Mouse (Mus musculus): Measurements from ENCODE around the gene Mink1.
"Not testable (repeated sequence)": the region's sequence is repeated elsewhere in the genome, so short reads cannot be mapped to it uniquely, and the experiment has no call there.

Mink1 gene

GRCm38 (mm10) chr11:70562287-70562994 lies at the start of gene Mink1:
Mink1 (plus strand) TSS chr11:70562881.
- peak; percentile 86 to 89 for DNase-seq

- no peak for DNase-seq
Measured at GRCm38 (mm10) chr11:70513520-70513919, 49.2 kb upstream of the Mink1 start.

DNA sequence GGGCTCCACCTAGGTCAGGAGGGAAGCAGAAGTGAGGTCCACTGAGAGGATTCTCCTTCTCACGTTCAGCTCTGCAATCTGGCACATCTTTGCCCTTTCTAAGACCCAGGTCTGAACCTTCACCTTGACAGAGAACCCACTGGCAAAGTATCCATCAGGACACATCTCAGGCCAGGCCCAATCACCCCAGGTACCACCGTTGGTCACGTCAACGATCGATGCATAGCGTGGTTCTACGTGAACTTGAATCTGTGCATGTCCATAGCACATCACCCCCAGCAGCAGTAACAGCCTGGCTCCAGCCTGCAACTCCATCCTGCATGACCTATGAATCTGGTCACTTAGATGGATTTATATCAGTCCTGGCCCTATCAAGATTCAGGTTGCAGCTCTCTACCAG lies 48.4 kb upstream of the Mink1 start, which contains the start of gene Vmo1:
TSS of gene Vmo1 (minus strand) at position 329 of the 400 bp plus-strand sequence.
- DNase-seq: no peak

DNA sequence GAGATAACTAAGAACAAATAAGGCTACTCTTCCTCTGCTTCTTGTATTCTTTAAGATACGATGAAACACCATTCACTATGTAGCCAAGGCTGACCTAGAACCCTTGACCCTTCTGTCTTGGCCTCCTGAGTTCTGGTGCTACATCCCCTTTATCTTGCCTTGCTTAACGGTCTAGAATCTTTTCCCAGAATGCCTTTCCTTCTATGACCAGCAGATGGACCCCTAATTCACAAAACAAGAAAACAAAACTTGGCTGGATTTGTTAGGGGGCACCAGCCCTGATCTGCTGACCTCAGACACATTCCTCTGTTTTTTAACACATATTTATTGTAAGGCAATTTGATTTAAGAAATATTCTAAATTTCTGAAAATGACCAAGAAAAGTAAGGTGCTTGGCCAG lies 46.3 kb upstream of the Mink1 start:
- DNase-seq: peak; percentile 55 to 61

DNA sequence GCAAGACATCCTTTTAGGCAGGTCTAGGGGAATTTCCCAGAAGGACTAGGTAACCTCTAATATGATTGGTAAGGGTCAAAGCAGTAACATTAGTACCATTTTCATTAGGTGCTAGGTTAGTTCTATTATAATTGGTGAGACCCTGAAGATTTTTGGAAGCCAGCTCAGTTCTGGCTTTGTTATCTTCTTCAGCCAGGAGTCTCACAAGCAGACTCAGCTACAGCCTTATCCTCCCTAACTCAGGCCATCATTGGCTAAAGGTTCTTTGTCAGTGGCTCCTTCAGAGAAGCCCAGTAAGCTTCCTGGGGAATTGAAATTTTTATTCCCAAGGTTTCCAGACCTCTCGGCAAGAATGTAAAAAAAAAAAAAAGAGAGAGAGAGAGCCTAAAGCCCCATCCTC lies 44.2 kb upstream of the Mink1 start:
- DNase-seq: no peak

GRCm38 (mm10) chr11:70518923-70519322 lies 43.8 kb upstream of the Mink1 start, which contains the start of gene Gltpd2:
Gltpd2 (plus strand) TSS chr11:70519196.
- no peak for DNase-seq

- no peak for DNase-seq
Measured at GRCm38 (mm10) chr11:70520178-70520769, 42.4 kb upstream of the Mink1 start.

DNA sequence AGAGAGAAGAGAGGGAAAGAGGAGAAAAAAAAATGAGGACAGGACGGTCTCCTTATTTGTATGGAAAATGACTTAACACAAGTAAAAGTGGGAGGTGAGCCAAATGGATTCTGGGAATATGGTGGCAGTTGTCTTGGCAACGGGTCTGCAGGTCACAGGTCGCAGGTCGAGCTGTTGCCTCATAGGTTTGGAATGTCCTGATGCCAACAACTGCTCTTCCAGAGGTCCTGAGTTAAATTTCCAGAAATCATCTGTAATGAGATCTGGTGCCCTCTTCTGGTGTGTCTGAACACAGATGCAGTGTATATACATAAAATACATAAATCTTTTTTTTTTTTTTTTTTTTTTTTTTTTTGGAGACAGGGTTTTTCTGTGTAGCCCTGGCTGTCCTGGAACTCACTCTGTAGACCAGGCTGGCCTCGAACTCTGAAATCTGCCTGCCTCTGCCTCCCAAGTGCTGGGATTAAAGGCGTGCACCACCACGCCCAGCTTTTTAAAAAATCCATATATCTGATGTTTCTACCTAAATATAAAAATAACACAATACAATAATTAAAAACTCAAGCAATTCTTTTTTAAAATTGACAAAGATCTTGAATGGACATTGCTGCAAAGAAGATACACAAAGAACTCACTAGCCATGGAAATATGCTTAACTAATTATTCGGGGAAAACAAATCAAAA lies 39.2 kb upstream of the Mink1 start:
- DNase-seq: not testable (repeated sequence)

GRCm38 (mm10) chr11:70524782-70525181 lies 37.9 kb upstream of the Mink1 start:
- no peak for DNase-seq

- DNase-seq: peak; percentile 84 to 85
Measured at GRCm38 (mm10) chr11:70525184-70525678, 37.5 kb upstream of the Mink1 start, which contains the start of gene Psmb6. Psmb6 (plus strand) TSS chr11:70525367.

DNA sequence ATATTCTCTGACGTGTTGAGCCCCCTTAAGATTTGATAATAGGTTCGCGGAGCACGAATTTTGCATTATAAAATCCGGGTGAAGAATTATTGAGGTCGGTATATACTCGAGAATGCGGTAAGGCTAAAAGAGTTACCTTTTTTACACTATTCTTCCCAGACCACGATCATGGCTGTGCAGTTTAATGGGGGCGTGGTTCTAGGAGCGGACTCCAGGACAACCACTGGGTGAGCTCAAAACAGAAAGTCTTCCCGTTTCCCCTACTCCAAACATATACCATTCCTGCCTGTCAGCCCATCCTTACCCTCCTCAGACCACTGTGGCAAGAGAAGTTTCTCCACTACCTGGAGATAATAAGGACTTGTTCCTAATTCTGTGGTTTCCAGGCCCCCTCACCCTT lies 37.0 kb upstream of the Mink1 start:
- DNase-seq: no peak

- DNase-seq: no peak
Measured at GRCm38 (mm10) chr11:70526211-70526610, 36.5 kb upstream of the Mink1 start.

DNA sequence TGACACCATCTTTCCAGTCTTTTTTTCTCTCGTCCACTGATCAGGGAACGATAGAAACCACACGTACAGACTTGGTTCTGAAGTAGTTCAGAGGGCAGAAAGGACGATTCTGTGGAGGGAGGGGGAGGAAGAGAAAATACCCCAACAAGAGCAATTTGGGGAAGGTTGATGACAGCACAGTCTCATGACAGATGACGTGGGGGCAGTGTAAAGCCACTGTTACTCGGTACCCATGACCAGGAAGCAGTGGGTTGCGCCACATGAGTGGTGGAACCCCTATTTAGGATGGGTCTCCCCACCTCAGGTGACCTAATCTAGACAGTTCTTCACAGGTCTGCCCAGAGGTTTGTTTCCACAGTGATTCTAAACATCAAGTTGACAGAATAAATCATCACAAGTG lies 34.1 kb upstream of the Mink1 start:
- DNase-seq: no peak

DNA sequence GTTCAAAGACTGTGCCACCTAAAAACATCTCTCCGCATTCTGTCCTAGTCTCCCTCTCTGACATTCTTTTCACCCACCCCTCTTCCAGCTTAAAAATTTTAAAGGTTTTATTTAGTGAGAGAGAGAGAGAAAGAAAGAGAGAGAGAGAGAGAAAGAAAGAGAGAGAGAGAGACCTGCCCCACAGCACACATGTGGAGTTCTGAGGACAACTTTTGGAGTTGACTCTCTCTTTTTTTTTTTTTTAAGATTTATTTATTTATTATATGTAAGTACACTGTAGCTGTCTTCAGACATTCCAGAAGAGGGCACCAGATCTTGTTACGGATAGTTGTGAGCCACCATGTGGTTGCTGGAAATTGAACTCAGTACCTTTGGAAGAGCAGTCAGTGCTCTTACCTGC lies 31.6 kb upstream of the Mink1 start:
- not testable (repeated sequence) for DNase-seq

DNA sequence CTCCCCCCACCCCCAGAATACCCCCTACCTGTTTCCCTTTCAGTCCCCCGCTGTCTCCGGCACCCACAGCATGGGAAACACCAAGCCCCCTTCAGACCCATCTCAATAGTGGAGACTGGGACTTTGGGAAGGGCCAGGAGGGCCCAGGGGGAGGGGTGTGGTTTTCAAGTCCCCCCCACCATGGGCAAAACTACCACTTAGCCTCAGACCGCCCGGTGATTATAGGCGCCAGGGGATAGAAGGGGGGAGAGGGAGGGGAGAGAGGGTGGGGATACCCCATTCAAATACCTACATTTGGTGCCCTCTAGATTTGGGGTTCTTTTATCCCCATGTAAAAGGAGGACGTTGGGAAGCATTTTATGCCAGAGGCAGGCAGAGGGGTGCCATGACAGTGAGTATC lies 29.8 kb upstream of the Mink1 start, which contains the start of gene Gm40193:
TSS of gene Gm40193 (minus strand) at position 101 of the 400 bp plus-strand sequence.
- DNase-seq: no peak

- no peak for DNase-seq
Measured at GRCm38 (mm10) chr11:70539423-70539822, 23.3 kb upstream of the Mink1 start.

DNA sequence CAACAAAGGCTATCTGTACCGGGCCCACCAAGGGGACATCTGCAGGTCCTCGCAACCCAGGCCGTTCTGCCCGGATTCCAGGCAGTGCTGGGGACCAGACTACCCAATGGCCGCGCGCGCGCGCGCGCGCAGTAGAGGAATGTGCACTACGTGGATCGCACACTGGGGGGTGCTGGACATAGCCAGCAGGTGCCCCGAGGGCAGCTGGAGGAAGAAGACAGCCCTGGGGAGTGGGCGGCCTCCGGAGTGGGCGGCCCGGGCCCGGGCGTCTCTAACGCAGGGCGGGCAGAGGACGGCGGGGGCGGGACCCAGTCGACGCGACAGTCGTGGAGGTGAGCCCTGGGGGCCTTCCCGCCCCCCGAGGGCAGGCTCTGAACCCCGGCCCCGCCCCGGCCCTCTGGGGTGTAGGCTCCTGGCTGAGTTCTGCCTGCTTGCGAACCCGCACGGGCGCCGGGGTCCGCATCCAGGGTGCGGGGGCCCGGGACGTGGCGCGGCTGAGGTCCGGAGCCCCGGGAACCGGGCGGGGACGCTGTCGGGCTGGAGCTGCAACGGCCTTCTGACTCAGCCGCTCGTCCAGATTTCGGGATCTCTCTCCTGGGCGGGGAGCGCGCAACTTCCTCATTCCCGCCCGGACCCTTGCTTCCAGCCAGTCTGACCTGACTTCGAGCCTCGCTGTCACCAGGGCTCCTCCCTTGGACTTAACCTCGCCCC lies 22.6 kb upstream of the Mink1 start, which contains the start of gene Pld2:
TSS of gene Pld2 (plus strand) at position 188 of the 711 bp plus-strand sequence.
- DNase-seq: peak; percentile 81 to 88

DNA sequence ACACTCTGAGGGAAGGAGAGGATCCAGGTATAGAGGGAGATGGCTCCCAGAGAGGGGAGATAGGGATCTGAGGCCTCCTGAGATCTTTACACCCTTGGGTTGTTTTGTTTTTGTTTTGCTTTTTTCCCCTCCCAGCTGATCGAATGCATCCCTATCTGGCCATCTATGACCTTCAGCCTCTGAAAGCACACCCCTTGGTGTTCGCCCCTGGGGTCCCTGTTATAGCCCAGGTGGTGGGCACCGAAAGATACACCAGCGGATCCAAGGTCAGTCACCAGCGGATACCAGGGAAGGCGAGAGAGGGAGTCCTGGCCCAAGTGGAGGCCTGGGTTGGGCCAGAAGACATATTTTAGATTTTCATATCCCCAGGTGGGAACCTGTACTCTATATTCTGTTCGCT lies 21.8 kb upstream of the Mink1 start:
- no peak for DNase-seq

DNA sequence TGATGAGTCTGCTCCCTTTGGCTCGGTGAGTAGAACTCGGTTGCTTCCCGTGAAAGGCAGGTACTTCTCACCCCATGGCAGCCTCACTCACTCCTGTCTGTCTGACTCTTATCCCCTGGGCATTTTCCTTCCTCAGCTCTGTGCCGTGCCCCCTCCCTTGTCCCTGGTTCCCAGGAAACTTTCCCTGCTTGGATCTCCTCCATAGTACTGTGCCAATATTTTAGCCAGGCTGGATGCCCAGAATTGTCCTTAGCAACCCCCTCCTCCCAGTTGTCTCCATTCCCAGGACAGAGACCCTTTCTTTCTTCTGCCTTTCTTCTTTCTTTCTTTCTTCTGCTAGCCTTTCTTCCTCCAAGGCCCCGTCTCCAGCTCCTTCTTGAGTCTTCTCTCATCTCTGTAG lies 21.3 kb upstream of the Mink1 start:
- no peak for DNase-seq

- DNase-seq: no peak
Measured at GRCm38 (mm10) chr11:70544496-70544895, 18.2 kb upstream of the Mink1 start.

- no peak for DNase-seq
Measured at GRCm38 (mm10) chr11:70551526-70551925, 11.2 kb upstream of the Mink1 start.

GRCm38 (mm10) chr11:70553940-70554339 lies 8.7 kb upstream of the Mink1 start:
- DNase-seq: no peak

- DNase-seq: no peak
Measured at GRCm38 (mm10) chr11:70557545-70557944, 5.1 kb upstream of the Mink1 start.

Measured in B cell, adult 2 months (primary cell).